Mouse (Mus musculus) cerebellum, postnatal 4 days (tissue): Measurements from ENCODE around the gene Nap1l3.

Experiments
- DNase-seq, 2 experiments: peaks; one replicate each; pipeline ENCODE4 v3.0.0; 2022; ENCODE audit warnings: low spot score in 2 of 2, mixed read lengths in 1 of 2

The Nap1l3 gene

DNA sequence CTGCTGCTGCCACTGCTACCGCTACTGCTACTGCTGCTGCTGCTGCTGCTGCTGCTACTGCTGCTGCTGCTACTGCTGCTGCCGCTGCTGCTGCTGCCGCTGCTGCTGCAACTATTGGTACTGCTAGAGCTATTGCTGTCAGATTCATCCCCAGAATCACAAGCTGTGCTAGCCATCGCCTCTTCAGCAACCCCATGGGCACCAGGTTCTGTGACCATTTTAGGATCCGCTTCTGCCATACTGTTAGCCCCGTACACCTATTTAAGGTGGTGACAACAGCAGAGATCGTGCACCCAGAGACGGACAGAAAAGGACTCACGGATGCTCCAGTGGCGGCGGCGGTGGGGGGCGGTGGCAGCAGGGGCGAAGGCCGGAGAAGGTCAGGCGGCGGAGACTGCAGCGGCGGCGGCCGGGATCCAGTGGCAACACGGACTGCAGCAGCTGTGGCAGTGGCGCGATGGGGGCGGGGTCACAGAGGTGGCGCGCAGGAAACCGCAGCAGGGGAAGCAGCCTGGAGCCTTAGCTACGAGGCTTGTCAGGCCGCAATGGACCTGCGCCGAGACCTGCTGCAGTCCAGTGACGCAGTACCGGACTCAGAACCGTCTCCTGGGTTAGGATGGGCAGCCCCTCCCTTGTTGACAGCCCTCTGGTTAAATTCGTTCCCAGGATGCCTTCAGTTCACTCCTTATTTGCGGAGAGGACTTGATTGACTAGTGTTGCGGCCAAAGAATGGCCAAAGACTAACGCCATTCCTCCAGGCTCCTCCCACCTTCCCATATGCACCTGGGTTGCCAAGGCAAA is at the start of gene Nap1l3:
Gene Nap1l3 (minus strand): TSS at position 621 of the 801 bp plus-strand sequence.
- DNase-seq, result peak; percentile 20 to 50

- DNase-seq, result no peak
These were observed 451 bp upstream of the Nap1l3 start for GRCm38 (mm10) chrX:122397652-122398051.
